Mouse (Mus musculus) ovary, postnatal 14 days (tissue): ENCODE measurements around the gene Taf15.
A peak's percentile ranks its signal among the peaks of the same experiment; 100 is the strongest.

Experiments used
- DNase-seq: peaks from one replicate; pipeline ENCODE4 v3.0.0; 2022; ENCODE audit warnings: low spot score

The Taf15 gene

GRCm38 (mm10) chr11:83472324-83473234, at the start of gene Taf15:
Gene Taf15 (plus strand): TSS chr11:83473086.
- peak; percentile 98 for DNase-seq

GRCm38 (mm10) chr11:83424681-83425080, 48.2 kb upstream of the Taf15 start:
- DNase-seq: peak; percentile 69

DNA sequence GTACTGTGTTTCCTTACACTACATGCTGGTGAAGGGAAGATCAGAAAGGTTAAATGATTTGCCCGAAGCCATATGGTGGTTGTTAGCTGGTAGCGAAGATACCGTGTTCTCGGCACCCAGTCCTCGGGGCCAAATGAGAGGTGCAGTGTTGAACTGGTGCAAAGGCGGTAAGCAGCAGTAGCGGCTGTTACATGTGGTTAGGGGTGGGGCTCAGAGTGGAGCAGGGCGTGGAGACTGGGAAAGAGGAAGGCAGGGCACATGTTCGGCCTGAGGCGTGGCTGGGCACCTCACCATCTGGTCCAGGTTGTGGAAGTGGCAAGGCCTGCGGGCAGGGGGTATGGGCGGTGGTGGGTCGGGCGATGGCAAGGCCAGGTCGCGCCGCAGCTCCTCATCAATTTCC, 45.9 kb upstream of the Taf15 start:
- DNase-seq: no peak

GRCm38 (mm10) chr11:83429355-83429754, 43.5 kb upstream of the Taf15 start, which contains the start of gene Gas2l2:
Gene Gas2l2 (minus strand): TSS chr11:83429455.
- DNase-seq: no peak

GRCm38 (mm10) chr11:83432533-83432932, 40.4 kb upstream of the Taf15 start:
- DNase-seq: no peak

GRCm38 (mm10) chr11:83437377-83437776, 35.5 kb upstream of the Taf15 start, which contains the start of gene 1700020L24Rik:
Gene 1700020L24Rik (plus strand): TSS chr11:83437677.
- no peak for DNase-seq

- DNase-seq: no peak
Observed at GRCm38 (mm10) chr11:83439426-83440060, 33.3 kb upstream of the Taf15 start.

DNA sequence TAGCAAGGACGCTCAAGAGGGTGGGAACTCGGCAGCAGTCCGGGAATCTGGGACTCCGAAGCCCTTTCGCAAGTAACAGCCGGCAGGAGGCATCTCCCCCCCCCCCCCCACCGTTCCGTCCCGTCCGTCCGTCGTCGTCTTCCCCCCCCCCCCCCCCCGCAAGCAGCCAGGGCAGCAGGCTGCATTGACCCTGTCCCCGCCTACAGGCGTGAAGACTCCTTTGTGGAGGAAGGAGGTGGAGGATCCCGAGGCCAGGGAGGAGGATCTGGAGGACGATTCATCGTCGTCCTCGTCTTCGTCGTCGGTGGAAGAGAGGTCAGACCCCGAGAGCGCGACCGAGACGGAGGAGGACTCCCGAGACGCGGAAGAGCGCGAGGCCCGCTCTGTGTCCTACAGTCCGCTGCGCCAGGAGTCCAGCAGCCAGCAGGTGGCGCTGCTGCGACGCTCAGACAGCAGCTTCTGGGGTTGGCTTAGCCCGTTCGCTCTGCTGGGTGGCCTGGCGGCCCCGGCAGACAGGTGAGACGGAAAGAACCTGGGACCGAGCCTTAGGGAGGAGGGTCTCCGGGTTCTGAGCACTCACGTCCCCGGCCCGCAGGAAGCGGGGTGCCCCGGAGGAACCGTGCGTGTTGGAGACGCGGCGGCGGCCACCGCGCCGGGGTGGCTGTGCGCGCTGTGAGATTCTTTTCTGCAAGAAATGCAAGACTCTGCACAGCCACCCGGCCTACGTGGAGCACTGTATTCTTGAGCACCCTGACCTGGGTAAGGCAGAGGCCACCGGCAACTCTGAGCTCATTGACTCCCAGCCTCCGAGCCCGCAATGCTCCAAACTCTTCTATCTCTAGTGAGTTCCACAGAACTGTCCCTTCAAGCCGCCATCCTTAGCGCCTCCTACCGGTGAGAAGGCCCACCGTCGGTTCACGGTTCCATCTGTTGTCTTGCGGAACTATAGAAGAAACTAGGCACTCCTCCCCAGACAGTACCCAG, 32.5 kb upstream of the Taf15 start:
- peak; percentile 77 for DNase-seq

- DNase-seq: no peak
Observed at GRCm38 (mm10) chr11:83441235-83441634, 31.7 kb upstream of the Taf15 start.

DNA sequence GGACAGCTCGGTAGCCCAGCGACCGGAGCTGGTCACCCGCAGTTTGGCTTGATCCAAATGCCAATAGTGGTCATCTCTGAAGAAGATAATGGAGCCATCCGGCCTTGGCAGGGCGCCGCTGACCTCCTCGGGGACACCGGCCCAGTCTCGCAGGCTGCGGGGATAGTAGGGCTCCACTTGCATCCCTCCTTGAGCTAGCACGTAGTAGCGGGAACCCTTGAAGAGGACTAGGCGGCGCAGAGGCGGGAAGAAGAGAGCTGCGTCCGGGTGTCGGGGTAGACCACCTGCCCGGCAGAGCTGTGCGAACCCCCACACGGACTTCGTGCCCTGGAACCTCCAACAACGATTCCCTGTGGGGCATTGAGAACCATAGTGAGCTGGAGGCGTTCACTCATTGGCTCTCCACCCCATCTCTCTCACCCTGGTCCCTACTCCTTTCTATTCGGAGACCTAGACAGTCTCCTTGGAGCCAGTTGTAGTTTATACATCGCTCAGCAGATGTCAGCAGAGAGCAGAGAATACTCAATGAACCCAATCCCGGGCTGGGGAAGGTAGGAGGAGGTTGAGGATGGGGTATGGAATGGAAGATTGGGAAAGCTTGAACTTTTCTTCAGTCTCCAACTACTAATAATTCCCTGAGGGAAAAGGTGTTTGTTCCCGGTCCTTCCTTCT, 30.2 kb upstream of the Taf15 start:
- DNase-seq: peak; percentile 74

GRCm38 (mm10) chr11:83443824-83444223, 29.1 kb upstream of the Taf15 start:
- no peak for DNase-seq

- DNase-seq: no peak
Observed at GRCm38 (mm10) chr11:83445001-83445400, 27.9 kb upstream of the Taf15 start.

DNA sequence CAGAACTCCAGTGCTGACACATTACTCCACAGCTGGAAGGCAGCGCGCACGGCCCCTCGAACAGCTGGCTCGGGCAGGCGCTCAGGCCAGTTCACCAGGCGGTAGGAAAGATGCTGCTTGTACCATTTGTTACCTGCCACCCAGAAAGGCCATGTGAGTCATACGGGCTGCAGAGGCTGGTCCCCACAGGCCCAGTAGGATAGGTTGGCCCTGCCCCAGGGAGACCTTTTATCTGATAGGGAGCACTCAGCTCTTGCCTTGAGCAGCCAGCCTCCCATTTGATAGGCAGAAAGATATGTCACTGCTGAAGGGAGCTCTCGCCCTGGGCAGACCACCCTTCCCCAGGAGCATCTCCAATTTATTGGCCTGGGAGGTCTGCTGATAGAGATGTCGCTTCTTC, 25.3 kb upstream of the Taf15 start:
- no peak for DNase-seq

DNA sequence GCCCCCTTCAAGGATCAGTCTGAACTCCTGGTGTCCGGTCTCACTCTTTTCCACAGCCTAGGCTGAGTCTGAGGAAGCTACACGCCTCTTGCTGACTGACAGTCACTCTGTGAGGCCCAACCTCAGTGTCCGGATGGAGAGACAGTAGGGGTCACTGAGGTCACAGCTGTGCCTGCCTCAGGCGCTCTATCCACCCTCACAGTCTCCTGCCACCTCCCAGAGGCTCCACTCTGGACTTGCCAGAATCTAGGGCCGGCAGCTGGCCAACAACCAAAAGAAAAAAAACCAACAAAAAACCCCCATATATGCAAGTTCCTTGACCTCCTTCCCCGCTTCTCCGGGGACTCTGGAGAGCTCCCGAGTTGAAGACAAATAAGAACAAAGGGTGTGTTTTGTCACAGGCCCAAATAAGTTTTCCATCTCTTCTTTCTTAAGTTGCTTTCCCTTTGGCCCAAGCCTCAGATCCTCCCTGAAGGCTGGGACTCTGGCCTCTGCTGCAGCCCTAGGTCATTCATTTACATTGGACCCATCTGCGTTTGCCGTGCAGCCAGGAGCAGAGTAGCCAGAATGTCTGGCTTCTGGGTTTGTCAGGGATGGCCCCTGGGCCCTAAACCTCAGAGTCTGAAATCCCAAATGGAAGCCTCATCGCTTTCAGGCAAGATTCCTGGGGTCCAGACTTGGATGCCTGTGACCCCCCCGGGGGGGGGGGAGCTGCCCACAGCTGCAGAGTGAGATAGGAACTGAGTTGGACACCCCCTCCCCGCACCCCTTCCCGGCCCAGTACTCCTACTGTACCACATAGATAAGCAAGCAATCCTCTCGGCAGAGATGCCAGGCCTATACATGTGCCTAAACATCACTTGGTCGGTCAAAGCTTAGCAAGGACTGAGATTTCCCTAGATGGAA, 24.6 kb upstream of the Taf15 start:
- no peak for DNase-seq

DNA sequence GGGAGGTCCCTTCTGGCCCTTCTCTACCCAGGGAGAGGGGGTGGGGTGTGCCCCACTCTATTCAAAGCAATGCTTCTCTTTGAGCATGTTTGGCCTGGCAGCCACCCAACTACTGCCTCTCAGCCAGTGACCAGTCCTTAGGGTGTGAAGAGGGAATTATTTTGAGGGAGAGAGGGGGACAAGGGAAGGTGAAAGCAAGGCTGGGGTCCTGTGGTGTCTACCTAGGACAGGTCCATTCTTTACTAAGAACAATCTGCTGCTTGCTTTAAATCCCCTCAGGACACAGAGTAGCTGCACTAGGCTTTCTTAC, 24.0 kb upstream of the Taf15 start:
- no peak for DNase-seq

DNA sequence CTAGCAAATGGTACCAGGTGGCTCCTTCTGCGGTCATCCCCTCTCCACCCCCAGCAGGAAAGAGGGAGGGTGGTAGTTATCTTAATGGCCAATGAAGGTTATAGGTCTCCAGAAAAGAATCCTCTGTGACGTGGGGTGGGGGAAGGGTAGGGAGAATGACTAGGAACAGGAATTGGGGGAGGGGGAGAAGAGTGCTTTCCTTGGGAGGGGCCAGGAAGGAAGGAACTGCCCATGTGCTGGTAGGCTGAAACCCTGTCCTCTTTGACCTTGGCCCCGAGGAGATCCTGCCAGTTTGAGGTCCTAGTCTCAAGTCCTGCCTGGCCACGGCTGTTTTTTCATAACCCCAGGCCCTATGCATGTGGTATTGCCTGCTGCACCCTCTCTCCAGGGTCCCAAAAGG, 23.6 kb upstream of the Taf15 start:
- DNase-seq: no peak

DNA sequence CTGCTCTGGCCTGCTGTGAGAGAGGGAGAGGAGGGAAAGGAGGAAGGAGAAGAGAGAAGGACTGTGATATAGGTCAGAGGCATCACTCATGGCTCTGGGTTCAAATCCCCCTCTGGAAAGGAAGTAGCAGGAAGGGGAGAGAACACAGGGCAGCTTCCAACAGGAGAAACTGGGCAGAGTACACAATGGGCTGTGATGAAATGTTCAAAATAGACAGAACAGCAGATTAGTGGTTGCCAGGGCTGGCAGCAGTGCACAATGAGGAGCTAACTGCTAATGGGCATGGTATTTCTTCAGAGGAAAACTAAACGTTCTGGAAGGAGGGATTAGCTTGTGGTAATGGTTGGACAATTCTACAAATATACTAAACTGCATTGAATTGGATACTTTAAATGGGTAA, 22.3 kb upstream of the Taf15 start:
- no peak for DNase-seq

DNA sequence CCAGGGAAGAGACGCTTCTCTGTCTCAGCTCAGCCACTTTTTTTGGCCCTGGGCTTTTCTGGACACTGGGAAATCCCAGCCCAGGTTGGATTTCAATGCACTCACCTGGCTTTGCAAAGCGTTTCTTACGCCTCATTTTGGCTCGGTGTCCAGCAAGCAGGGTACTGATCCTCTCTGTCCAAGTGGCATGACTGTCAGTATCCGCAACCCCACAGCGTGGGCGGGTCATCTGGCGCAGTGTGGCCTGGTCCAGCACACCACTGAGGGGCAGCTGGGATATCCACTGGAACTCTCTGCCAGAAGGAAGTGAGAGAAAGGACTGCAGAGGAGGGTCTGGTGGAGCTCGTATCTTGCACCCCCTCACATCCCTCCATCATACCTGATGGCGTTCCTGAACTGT, 21.6 kb upstream of the Taf15 start:
- DNase-seq: no peak

- DNase-seq: no peak
Observed at GRCm38 (mm10) chr11:83454548-83454947, 18.3 kb upstream of the Taf15 start.

DNA sequence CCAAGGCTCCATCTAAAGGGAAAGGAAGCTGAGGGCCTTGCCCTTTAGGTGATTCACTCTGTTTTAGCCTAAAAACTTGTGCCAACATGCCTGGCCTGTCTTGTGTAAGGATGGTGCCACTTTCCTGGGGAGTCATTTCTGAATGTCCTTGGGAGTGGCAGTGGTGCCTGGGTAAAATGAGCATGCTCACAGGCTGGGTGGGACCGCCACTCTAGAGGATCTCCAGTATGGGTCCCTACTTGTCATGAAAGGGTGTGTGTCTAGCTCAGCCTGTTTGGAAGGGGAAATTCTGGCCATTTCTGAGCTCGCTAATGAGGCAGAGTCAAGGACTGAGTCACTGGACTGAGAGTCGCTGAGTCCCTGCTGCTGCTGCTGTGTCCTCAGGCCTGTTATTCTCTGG, 17.3 kb upstream of the Taf15 start:
- no peak for DNase-seq

GRCm38 (mm10) chr11:83457257-83457656, 15.6 kb upstream of the Taf15 start:
- no peak for DNase-seq
